Mouse (Mus musculus) bone marrow macrophage, adult 2 months (primary cell): ENCODE data around the gene Gabrb1.

Experiments used
- CTCF ChIP-seq: IDR thresholded peaks from 2 replicates; pipeline ENCODE4 v1.5.1; 2012; ENCODE audit warnings: low read depth, mild to moderate bottlenecking, low read length, moderate library complexity
- POLR2A ChIP-seq: IDR thresholded peaks from 2 replicates; pipeline ENCODE4 v1.6.1; 2012; ENCODE audit warnings: mild to moderate bottlenecking, low read depth, low read length, borderline replicate concordance

DNA sequence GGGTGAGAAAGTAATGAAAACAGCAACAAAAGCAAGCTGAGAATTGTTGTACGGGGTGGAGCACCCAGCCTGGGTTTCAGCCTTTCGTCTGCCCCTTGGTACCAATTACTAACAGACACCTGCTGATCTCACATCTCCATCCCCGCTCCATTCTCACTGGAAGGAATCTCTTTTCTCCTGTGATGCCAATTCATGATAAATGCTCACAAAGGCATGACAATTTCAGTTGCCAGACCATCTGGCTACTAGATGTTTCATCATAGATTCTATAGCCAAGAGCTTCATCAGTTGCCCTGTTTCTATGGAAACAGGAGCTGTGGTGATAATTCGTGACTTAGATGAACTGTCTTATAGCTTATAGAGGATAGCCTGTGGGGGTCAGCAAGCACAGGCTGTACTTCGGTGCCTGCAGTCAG, 329.1 kb downstream of the Gabrb1 start:
- TF ChIP-seq POLR2A: no peak
- no peak for TF ChIP-seq CTCF
